ENCODE assay signal across 18 mouse cellular contexts in genomic region chr1:177716448-177716847, GRCm38 (mm10). TPM values are rescaled to one million over a fixed set of nuclear protein-coding genes. Genes with fewer than 3 reads are reported as not detected.
"Had no signal": no experiment of that assay in that cellular context is flagged by ENCODE, and none has a peak within 500 bp of the region (broad histone marks: within the 10 kb centered on the region; RNA-seq: fewer than 3 reads in every experiment).

No protein-coding gene starts in this region.

- H3K36me3 ChIP-seq: kidney, embryonic 15.5 days; limb, embryonic 12.5 days; lung, embryonic 15.5 days; midbrain, embryonic 13.5 days; stomach, embryonic 15.5 days had no signal

- H3K27ac ChIP-seq: kidney, embryonic 15.5 days; limb, embryonic 12.5 days; lung, embryonic 15.5 days; macrophage; midbrain, embryonic 13.5 days; stomach, embryonic 15.5 days had no signal

- H3K9me3 ChIP-seq: kidney, embryonic 15.5 days; limb, embryonic 12.5 days; lung, embryonic 15.5 days; midbrain, embryonic 13.5 days; stomach, embryonic 15.5 days had no signal

- H3K27me3 ChIP-seq: kidney, embryonic 15.5 days; limb, embryonic 12.5 days; lung, embryonic 15.5 days; midbrain, embryonic 13.5 days; stomach, embryonic 15.5 days had no signal

- DNase-seq: kidney, adult 18-20 months; kidney, postnatal 25 days; layer of hippocampus, postnatal 36 days; lung, postnatal 14 days; thymus, postnatal 36 days had no signal

- H3K4me1 ChIP-seq: kidney, embryonic 15.5 days; limb, embryonic 12.5 days; lung, embryonic 15.5 days; stomach, embryonic 15.5 days had no signal

- H3K4me2 ChIP-seq: kidney, embryonic 15.5 days; limb, embryonic 12.5 days; lung, embryonic 15.5 days; midbrain, embryonic 13.5 days; stomach, embryonic 15.5 days had no signal

- H3K9ac ChIP-seq: kidney, embryonic 15.5 days; limb, embryonic 12.5 days; lung, embryonic 15.5 days; midbrain, embryonic 13.5 days; stomach, embryonic 15.5 days had no signal

- H3K4me3 ChIP-seq: kidney, embryonic 15.5 days; limb, embryonic 12.5 days; lung, embryonic 15.5 days; midbrain, embryonic 13.5 days; stomach, embryonic 15.5 days had no signal

- ATAC-seq: inflammation-experienced regulatory T-cells, adult 6 months; midbrain, embryonic 13.5 days had no signal

RNA-seq across cellular contexts. Expression of gene 1700016C15Rik, which starts 13.2 kb away (rescaled TPM):
- total RNA-seq: layer of hippocampus, postnatal 36 days; left cerebral cortex, adult 8-10 months; left cerebral cortex, postnatal 36 days; liver, adult 2 months; midbrain, postnatal 0 days had no signal
- polyA plus RNA-seq: limb, embryonic 12.5 days; liver, adult 2 months; macrophage; midbrain, embryonic 13.5 days; midbrain, postnatal 0 days; neural tube, embryonic 14.5 days; spleen, adult 2 months; stomach, embryonic 15.5 days had no signal
